Mouse (Mus musculus): ENCODE results near the gene Arhgef28. TPM values are rescaled to one million over a fixed set of nuclear protein-coding genes. Genes with fewer than 3 reads are reported as not detected.

Gene Arhgef28
- polyA plus RNA-seq, 1 experiment from 2014 or later: 1.3 TPM

DNA sequence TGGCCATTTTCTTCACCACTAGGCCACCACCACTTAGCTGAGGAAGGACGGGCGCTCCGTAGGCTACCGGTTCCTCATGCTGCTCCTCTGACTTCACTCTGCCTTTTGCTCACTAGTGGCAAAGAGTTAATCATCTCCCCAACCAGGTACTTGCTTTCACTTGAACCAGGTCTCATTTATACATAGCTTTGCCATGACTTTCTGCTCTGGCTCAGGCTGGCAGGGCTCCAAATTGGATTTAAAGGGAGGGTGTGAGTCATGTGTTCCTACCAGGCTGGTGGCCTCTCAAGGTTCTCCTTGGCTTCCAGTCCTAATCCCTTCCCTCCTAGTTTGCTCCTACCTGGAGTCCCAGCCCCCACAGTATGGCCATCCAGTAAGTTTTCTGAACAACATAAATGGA is 192.5 kb downstream of the Arhgef28 start:
- H3K27ac ChIP-seq (ENCODE audit: low read length): no peak overlapping the region
- H3K27me3 ChIP-seq (ENCODE audit: control insufficient read depth, insufficient read depth, low read depth, low read length): peaks cover 15% of the 10 kb centered on the region
- no peaks in the 10 kb centered on the region for H3K9me3 ChIP-seq (replicated peaks; ENCODE audit: control insufficient read depth, low read length)
- no peak overlapping the region for H3K4me2 ChIP-seq (ENCODE audit: low read depth, low read length)
- no peak overlapping the region for H3K9ac ChIP-seq (ENCODE audit: low read depth, low read length)
- 80% methylated on average over 4 of the region's 4 CpGs for WGBS (ENCODE audit: insufficient replicate concordance)
- no peaks in the 10 kb centered on the region for H3K4me1 ChIP-seq (ENCODE audit: control insufficient read depth, low read depth, low read length)
- no peaks in the 10 kb centered on the region for H3K36me3 ChIP-seq (ENCODE audit: control insufficient read depth, insufficient read depth)
- no peak overlapping the region for H3K4me3 ChIP-seq (ENCODE audit: low read depth, low read length)
- no peak for ATAC-seq (ENCODE audit: low read depth)

DNA sequence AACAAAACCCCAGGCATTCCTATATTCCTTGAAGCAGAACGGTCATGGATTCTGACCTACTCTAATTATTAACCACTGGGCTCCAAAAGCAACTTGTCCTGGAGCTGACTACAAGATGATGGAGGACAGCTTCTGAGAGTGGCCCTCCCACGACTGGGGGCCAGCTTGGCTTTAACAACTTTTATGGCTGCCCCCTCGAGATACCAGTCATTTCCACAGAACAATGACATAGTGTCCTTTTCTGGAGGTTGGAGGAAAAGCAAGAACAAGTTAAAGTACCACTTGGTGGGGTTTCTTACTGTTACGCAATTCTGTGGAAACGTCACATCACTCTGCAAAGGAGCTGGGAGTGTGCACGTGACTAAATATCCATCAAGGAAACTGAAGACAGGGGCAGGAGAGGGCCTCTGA is 194.3 kb downstream of the Arhgef28 start:
- Histone ChIP-seq H3K4me1 (ENCODE audit: control insufficient read depth, low read depth, low read length) (no peaks in the 10 kb centered on the region), H3K27me3 (ENCODE audit: control insufficient read depth, insufficient read depth, low read depth, low read length) (peaks cover 11% of the 10 kb centered on the region), H3K4me2 (ENCODE audit: low read depth, low read length) (no peak overlapping the region), H3K9me3 (replicated peaks; ENCODE audit: control insufficient read depth, low read length) (no peaks in the 10 kb centered on the region), H3K36me3 (ENCODE audit: control insufficient read depth, insufficient read depth) (no peaks in the 10 kb centered on the region), H3K27ac (ENCODE audit: low read length) (no peak overlapping the region), H3K9ac (ENCODE audit: low read depth, low read length) (no peak overlapping the region), H3K4me3 (ENCODE audit: low read depth, low read length) (no peak overlapping the region)
- WGBS (ENCODE audit: insufficient replicate concordance): 38% methylated on average over 6 of the region's 6 CpGs
- ATAC-seq (ENCODE audit: low read depth): no peak

DNA sequence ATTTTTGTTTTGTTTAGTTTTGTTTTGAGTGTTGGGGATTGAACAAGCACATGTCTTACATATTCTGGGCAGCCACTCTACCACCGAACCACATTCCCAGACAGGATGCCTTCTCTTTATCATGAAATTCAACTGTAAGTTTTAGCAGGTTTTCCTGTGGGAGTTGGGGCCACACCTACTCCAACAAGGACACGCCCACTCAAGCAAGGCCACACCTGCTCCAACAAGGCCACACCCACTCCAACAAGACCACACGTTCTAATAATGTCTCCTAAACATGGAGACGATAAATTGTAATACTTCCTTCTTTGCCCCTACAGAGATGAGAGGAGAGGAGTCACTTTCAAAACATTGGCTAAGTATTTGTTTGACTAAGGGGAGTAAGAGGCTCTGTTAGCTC is 197.2 kb downstream of the Arhgef28 start:
- H3K4me3 ChIP-seq (ENCODE audit: low read depth, low read length): no peak overlapping the region
- no peaks in the 10 kb centered on the region for H3K36me3 ChIP-seq (ENCODE audit: control insufficient read depth, insufficient read depth)
- no peak overlapping the region for H3K9ac ChIP-seq (ENCODE audit: low read depth, low read length)
- H3K4me2 ChIP-seq (ENCODE audit: low read depth, low read length): no peak overlapping the region
- no peak overlapping the region for H3K27ac ChIP-seq (ENCODE audit: low read length)
- no peaks in the 10 kb centered on the region for H3K4me1 ChIP-seq (ENCODE audit: control insufficient read depth, low read depth, low read length)
- no peaks in the 10 kb centered on the region for H3K27me3 ChIP-seq (ENCODE audit: control insufficient read depth, insufficient read depth, low read depth, low read length)
- 30% methylated on average over 4 of the region's 4 CpGs for WGBS (ENCODE audit: insufficient replicate concordance)
- no peak for ATAC-seq (ENCODE audit: low read depth)
- H3K9me3 ChIP-seq (replicated peaks; ENCODE audit: control insufficient read depth, low read length): no peaks in the 10 kb centered on the region

DNA sequence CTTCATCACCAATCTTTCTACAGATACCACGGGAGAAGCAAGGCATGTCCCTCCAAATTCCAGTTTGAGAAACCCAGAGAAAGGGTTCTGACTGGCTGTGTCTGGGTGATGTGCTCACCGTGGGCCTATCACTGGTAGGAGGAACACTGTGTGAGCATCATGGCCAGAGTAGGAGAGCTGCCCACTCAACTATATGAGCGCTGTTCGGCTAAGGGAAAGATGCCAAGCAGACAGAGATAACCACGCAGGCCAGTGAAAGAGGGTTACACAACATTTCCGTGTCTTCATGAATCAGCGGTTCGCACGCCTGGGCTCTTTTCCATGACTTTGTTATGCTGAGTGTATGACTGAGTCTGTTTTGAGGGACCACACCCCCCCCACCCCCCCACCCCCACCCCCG is 197.7 kb downstream of the Arhgef28 start:
- no peak overlapping the region for H3K4me2 ChIP-seq (ENCODE audit: low read depth, low read length)
- H3K4me3 ChIP-seq (ENCODE audit: low read depth, low read length): no peak overlapping the region
- H3K27me3 ChIP-seq (ENCODE audit: control insufficient read depth, insufficient read depth, low read depth, low read length): no peaks in the 10 kb centered on the region
- no peaks in the 10 kb centered on the region for H3K9me3 ChIP-seq (replicated peaks; ENCODE audit: control insufficient read depth, low read length)
- H3K9ac ChIP-seq (ENCODE audit: low read depth, low read length): no peak overlapping the region
- no peak for ATAC-seq (ENCODE audit: low read depth)
- 59% methylated on average over 10 of the region's 10 CpGs for WGBS (ENCODE audit: insufficient replicate concordance)
- H3K27ac ChIP-seq (ENCODE audit: low read length): no peak overlapping the region
- H3K4me1 ChIP-seq (ENCODE audit: control insufficient read depth, low read depth, low read length): no peaks in the 10 kb centered on the region
- H3K36me3 ChIP-seq (ENCODE audit: control insufficient read depth, insufficient read depth): no peaks in the 10 kb centered on the region

DNA sequence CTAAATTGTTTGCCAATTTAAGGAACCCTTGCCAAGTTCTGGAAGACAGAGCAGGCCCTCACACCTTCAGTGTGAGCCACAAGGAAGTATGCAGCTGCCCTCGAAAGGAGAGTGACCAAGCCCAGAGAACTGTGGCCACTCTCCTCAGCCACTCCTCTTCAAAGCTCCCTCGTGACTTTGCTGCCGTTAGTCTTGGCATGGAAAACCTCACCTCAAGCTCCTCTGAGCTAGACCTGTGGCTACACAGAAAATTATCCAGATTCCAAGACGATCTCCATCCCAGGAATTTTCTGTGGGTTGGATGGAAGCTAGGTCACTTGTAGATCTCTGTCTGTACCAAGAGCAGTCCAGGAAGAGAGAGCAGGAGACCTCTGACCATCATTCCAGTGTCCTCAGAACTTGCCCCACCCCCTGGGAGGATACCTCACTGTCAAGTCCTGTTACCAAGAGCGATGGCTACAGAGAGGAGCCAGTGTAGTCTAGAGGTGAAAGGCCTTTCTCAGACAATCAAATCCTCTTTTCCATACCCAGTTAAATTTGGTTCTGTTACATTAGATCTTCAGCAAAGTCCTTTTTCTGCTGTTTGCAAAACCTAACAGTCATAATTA is 200.5 kb downstream of the Arhgef28 start:
- WGBS (ENCODE audit: insufficient replicate concordance): 53% methylated on average over 5 of the region's 5 CpGs
- no peaks in the 10 kb centered on the region for H3K36me3 ChIP-seq (ENCODE audit: control insufficient read depth, insufficient read depth)
- no peaks in the 10 kb centered on the region for H3K9me3 ChIP-seq (replicated peaks; ENCODE audit: control insufficient read depth, low read length)
- no peak overlapping the region for H3K9ac ChIP-seq (ENCODE audit: low read depth, low read length)
- H3K4me3 ChIP-seq (ENCODE audit: low read depth, low read length): no peak overlapping the region
- no peak overlapping the region for H3K27ac ChIP-seq (ENCODE audit: low read length)
- no peak overlapping the region for H3K4me2 ChIP-seq (ENCODE audit: low read depth, low read length)
- no peaks in the 10 kb centered on the region for H3K27me3 ChIP-seq (ENCODE audit: control insufficient read depth, insufficient read depth, low read depth, low read length)
- ATAC-seq (ENCODE audit: low read depth): no peak
- no peaks in the 10 kb centered on the region; the same call in 1 of the 2 replicates for H3K4me1 ChIP-seq (ENCODE audit: control insufficient read depth, low read depth, low read length)

DNA sequence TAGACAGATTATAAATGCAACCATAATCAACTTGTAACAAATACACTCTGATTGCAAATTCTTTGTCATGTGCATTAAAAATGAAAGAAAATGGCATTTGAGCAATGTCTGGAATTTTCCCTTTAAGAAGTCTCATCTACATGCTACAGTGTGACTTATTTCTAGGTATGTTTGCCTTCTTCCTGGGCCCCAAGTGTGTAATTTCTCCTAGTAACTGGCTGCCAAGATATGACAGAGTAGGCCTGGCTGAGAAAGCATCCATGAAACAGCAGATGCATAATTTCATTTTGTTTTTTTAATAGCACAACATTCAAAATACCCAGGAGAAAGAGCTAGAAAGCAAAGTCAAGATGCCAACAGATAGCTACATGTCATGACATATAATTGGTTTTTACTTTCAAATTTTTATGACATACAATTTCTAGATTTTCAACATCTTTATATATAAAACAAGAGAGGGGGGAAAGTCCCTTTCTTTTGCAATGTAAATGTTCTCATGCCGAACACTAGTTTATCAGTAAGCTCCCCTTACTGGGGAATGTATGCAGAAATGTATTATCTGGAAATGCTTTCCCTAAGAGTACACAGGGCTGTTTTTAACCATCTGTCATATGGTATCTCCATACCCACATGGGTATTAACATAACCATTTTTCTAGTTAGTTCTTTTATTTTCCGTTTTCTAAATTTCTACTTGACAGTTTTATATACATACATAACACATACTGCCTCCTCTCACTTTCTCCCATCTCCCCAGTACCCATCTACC is 201.4 kb downstream of the Arhgef28 start:
- H3K9ac ChIP-seq (ENCODE audit: low read depth, low read length): no peak overlapping the region
- no peak overlapping the region for H3K4me2 ChIP-seq (ENCODE audit: low read depth, low read length)
- no peak for ATAC-seq (ENCODE audit: low read depth)
- H3K27ac ChIP-seq (ENCODE audit: low read length): no peak overlapping the region
- no peaks in the 10 kb centered on the region for H3K27me3 ChIP-seq (ENCODE audit: control insufficient read depth, insufficient read depth, low read depth, low read length)
- H3K36me3 ChIP-seq (ENCODE audit: control insufficient read depth, insufficient read depth): no peaks in the 10 kb centered on the region
- H3K4me1 ChIP-seq (ENCODE audit: control insufficient read depth, low read depth, low read length): no peaks in the 10 kb centered on the region; the same call in 1 of the 2 replicates
- H3K4me3 ChIP-seq (ENCODE audit: low read depth, low read length): no peak overlapping the region
- 61% methylated on average over 2 of the region's 2 CpGs for WGBS (ENCODE audit: insufficient replicate concordance)
- no peaks in the 10 kb centered on the region for H3K9me3 ChIP-seq (replicated peaks; ENCODE audit: control insufficient read depth, low read length)

DNA sequence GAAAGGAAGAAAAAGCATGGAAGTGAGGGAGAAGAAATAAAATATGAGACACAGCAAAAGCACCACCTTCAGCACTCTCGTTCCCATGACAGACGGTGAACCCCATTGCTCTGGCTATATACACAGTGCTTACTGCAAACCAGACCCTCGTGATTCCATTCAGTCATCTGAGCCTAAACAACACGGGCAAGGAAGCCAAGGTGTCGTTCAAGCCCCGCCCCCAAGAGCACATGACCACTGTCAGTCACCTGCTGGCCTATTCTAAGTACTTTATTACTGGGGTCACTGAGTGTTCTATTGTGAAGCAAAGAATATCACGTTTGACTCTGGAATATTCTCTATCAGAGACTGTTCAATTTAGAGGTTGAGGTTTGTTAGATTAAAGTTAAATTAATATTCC is 202.5 kb downstream of the Arhgef28 start:
- no peak for ATAC-seq (ENCODE audit: low read depth)
- H3K36me3 ChIP-seq (ENCODE audit: control insufficient read depth, insufficient read depth): no peaks in the 10 kb centered on the region
- no peak overlapping the region for H3K4me2 ChIP-seq (ENCODE audit: low read depth, low read length)
- H3K27ac ChIP-seq (ENCODE audit: low read length): no peak overlapping the region
- 48% methylated on average over 7 of the region's 7 CpGs for WGBS (ENCODE audit: insufficient replicate concordance)
- H3K4me3 ChIP-seq (ENCODE audit: low read depth, low read length): no peak overlapping the region
- H3K27me3 ChIP-seq (ENCODE audit: control insufficient read depth, insufficient read depth, low read depth, low read length): no peaks in the 10 kb centered on the region
- H3K4me1 ChIP-seq (ENCODE audit: control insufficient read depth, low read depth, low read length): no peaks in the 10 kb centered on the region; the same call in 1 of the 2 replicates
- H3K9me3 ChIP-seq (replicated peaks; ENCODE audit: control insufficient read depth, low read length): no peaks in the 10 kb centered on the region
- H3K9ac ChIP-seq (ENCODE audit: low read depth, low read length): no peak overlapping the region

DNA sequence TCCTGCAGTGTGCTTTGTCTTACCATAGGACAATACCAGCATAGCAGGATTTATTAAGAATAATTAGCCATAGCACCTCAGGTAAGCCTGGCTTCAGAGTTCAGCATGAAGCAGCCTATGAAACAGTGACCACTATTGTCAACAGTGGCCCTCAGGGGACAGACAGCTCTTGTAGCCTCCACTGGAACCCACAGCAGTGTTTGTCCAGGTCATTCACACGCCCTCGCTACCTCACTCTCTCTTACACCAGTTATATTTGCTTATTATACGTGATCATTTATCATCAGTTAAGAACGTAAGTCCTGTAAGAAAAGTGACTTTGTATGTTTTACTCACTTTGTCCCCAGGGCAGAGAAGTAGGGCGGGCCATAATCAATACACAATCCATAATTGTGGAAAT is 203.6 kb downstream of the Arhgef28 start:
- Histone ChIP-seq H3K4me2 (ENCODE audit: low read depth, low read length) (no peak overlapping the region), H3K4me3 (ENCODE audit: low read depth, low read length) (no peak overlapping the region), H3K9me3 (replicated peaks; ENCODE audit: control insufficient read depth, low read length) (no peaks in the 10 kb centered on the region), H3K27me3 (ENCODE audit: control insufficient read depth, insufficient read depth, low read depth, low read length) (no peaks in the 10 kb centered on the region), H3K36me3 (ENCODE audit: control insufficient read depth, insufficient read depth) (no peaks in the 10 kb centered on the region), H3K27ac (ENCODE audit: low read length) (no peak overlapping the region), H3K4me1 (ENCODE audit: control insufficient read depth, low read depth, low read length) (no peaks in the 10 kb centered on the region; the same call in 1 of the 2 replicates), H3K9ac (ENCODE audit: low read depth, low read length) (no peak overlapping the region)
- ATAC-seq (ENCODE audit: low read depth): no peak
- 62% methylated on average over 5 of the region's 5 CpGs for WGBS (ENCODE audit: insufficient replicate concordance)

DNA sequence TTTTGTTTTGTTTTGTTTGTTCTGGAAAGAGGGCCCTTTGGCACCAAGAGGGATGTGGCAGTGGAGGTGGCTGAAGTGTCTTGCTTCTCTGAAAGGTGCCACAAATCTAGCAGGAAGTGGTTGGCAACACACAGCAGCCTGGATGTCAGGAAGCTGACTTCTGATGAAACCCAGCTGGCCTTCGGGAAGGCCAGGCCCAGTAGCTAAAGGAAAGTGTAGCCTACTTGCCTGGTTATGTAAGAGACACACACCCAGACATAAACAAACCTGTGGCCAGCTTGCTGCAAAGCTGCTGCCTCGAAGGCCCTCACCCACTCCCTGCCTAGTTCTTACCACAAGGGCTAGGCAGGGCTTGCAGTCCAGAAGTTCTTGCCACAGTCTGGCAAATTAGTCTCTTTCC is 204.1 kb downstream of the Arhgef28 start:
- H3K27ac ChIP-seq (ENCODE audit: low read length): no peak overlapping the region
- no peaks in the 10 kb centered on the region for H3K9me3 ChIP-seq (replicated peaks; ENCODE audit: control insufficient read depth, low read length)
- H3K36me3 ChIP-seq (ENCODE audit: control insufficient read depth, insufficient read depth): no peaks in the 10 kb centered on the region
- H3K27me3 ChIP-seq (ENCODE audit: control insufficient read depth, insufficient read depth, low read depth, low read length): no peaks in the 10 kb centered on the region
- H3K4me3 ChIP-seq (ENCODE audit: low read depth, low read length): no peak overlapping the region
- WGBS (ENCODE audit: insufficient replicate concordance): 9% methylated on average over 2 of the region's 2 CpGs
- no peak overlapping the region for H3K9ac ChIP-seq (ENCODE audit: low read depth, low read length)
- no peak for ATAC-seq (ENCODE audit: low read depth)
- no peak overlapping the region for H3K4me2 ChIP-seq (ENCODE audit: low read depth, low read length)
- no peaks in the 10 kb centered on the region; the same call in 1 of the 2 replicates for H3K4me1 ChIP-seq (ENCODE audit: control insufficient read depth, low read depth, low read length)
